Mouse (Mus musculus): ENCODE measurements around the gene Spx. TPM values are rescaled to one million over a fixed set of nuclear protein-coding genes. Genes with fewer than 3 reads are reported as not detected.

Spx gene
- total RNA-seq, 2 experiments from 2014 or later, result 0.77 to 1.6 TPM

DNA sequence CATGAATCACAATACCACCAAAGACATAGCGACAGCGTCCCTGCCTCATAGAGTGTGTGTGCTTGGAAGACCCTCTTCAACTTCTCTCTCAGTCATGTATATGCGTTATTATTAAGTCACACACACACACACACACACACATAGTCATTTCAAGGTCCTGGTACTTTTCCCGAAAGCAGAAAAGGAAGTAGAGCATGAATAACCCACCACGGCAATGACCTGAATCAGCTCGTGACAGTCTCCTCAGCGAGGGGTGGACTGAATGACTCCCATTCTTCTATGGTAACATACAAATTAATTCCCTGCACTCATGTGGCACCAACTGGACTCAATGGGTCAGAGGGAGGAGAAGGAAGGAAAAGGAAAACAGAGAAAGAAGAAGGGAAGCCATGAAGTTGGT lies 11.7 kb downstream of the Spx start:
- DNase-seq (ENCODE audit: extremely low spot score in 1 of 2, low spot score in 1 of 2), result no peak

DNA sequence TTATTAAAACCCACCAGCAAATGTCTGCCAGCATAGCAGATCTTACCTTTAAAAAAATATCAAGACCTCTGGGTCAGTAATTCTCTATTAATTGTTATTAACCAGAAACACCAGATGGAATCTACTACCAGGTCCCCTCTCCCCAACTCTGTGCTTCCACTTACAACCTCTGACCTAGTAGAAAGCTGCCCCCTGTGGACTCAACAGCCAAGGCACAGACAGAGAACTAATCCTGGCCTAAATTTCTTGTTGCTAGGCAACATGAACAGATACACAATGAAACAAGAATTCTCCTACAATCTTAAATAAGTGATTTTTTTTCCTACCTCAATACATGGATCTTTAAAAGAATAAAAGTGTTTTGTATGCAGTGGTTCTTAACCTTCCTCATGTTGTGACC lies 15.8 kb downstream of the Spx start:
- no peak for DNase-seq (ENCODE audit: extremely low spot score in 1 of 2, low spot score in 1 of 2)

DNA sequence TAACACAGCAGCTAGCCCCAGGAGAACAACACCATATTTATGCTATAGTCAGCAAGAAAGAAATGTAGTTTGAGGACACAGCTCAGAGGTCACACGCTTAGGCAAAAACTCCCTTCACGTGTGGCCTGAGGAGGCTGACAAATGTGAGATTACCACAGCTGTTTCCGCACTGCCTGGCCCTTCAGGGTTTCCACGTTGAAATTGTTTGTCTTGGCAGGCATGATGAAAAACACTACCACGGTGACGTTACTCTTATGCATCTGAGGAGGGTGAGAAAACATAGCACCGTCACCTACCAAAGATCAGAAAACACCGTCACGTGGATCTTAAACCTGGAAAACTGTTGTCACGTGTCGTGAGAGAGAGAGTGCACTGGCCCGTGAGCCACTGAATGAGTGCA lies 38.1 kb downstream of the Spx start:
- no peak for DNase-seq (ENCODE audit: extremely low spot score in 1 of 2, low spot score in 1 of 2)

DNA sequence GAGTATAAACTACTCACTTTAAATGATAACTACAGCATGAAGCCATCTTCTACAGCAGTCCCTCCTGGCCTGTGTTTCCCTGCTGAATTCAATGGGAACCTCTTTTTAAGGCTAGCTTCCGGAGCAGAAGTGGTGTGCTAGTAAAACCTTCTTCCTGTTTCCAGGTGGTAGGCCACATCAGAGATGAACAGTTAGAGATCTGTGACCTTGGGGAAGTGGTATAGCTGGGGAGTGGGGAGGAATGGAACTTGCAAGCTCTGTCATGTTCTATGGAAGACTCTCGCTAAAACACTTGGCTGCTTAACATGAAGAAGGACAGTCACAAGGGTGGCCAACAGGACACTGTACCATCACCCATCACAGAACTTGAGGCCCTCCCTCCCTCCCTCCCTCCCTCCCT lies 40.1 kb downstream of the Spx start:
- no peak for DNase-seq (ENCODE audit: extremely low spot score in 1 of 2, low spot score in 1 of 2)

DNA sequence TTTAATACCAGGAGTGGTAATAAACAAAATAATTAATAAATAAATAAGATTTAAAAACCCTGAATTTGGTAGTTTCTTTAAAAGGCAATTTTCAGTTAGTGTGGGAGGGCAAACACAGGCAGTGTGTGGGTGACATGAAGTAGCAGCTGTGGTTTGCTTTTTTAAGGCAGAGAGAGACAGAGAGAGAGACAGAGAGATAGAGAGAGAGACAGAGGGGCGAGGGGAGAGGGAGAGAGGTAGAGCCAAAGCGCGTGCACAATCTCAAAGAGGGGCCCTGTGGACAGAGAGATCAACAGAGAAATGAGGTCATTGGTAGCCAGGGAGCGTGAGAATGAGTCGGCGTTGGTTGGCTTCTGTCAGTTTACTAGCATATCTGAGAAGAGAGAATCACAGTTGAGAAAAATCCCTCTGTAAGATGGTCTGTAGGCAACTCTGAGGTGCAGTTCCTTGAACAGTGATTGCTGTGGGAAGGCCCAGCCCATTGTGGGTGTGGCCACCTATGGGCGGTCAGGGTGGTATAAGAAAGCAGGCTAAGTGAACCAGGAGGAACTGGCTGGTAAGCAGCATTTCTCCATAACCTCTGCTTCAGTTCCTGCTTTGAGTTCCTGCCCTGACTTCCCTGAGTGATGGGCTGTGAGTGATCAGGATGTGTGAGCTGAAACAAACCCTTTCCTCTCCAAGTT lies 42.2 kb downstream of the Spx start:
- DNase-seq (ENCODE audit: extremely low spot score in 1 of 2, low spot score in 1 of 2), result no peak

DNA sequence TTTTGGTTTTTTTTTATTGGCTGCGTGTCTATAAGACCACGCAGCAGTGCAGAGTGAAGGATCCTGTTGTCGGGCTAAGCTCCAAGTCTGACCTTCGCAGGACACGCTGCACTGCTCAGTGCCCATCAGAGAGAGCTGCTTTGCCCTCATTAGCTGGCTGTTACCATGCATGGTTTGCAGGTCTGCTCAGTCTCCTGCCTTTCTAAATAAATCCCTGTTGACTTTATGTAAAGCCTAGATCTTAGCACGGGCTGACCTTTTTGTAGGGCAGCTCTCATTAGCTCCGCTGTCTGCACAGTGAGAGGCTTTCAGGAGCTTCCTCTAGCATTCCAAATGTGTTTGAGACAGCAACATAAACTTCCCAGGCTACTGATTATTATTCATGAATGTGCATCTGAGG lies 44.8 kb downstream of the Spx start:
- no peak for DNase-seq (ENCODE audit: extremely low spot score in 1 of 2, low spot score in 1 of 2)

DNA sequence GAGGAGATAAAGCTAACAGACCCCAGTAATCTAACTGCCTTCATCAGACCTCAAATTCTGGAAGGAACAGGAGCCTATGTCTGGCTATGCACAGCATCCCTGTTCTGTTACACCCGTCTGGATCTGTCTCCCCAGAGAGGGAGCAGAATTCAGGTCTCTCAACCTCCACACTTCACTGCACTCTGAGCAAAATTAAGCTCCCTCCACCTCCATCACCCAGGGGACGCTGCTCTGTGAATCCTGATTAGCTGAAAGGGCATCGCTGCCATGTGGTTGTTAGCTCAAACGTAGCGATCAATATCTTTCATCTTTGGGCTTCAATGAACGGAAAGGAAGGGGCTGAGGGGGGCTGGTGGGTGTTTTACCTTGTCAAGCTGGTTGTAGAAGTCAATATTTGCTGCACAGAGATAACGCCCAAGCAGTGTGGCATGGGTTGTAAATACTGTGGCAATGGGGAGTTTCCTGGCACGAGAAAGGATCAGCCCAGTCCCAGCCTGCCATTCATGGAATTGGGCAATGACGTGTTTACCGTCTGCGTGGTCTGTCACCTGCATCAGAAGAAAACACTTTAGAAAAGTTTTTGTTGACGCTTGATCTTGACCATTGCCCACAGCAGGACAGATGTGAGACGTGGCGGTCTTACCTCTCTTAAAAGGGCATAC lies 45.9 kb downstream of the Spx start:
- DNase-seq (ENCODE audit: extremely low spot score in 1 of 2, low spot score in 1 of 2), result no peak

DNA sequence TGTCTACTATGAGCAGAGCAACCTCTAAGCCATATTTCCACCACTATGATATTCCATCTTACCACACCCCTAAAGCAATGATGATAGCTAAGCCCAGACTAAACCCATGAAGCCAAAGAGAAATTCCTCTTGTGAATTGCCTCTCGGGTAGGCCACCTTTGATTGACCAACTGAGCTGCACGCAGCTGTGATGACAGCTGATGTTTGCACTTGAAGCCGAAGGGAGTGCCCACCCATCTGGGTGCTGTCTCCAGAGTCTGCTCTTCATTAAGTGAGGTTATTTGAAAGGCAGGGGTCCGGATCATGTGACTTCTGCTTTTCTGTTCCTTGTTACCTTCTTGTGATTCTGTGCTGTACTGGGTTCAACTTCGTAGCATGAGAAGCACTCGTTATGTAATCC lies 49.0 kb downstream of the Spx start:
- no peak for DNase-seq (ENCODE audit: extremely low spot score in 1 of 2, low spot score in 1 of 2)

Other genes starting within 250 kb of the Spx start
- 1 to 10 TPM in 1 of 2 experiments, under 1 TPM in 1; 0.69 to 1.2 TPM for gene Slco1a6, start 204.9 kb upstream of the Spx start, total RNA-seq (2021)
- gene Iapp, start 115.0 kb upstream of the Spx start, total RNA-seq (2021), result not detected
- not detected for gene Slco1a5, start 90.5 kb upstream of the Spx start, total RNA-seq (2021)
- 10 to 100 TPM; 12.9 to 15.4 TPM for gene Pyroxd1, start 67.8 kb upstream of the Spx start, total RNA-seq (2021)
- 10 to 100 TPM; 19.9 to 27.6 TPM for gene Recql, start 26.4 kb upstream of the Spx start, total RNA-seq (2021)
- 10 to 100 TPM; 29.4 to 31.6 TPM for gene Golt1b, start 26.2 kb upstream of the Spx start, total RNA-seq (2021)
- under 1 TPM; 0.22 to 0.31 TPM for gene Gys2, start 59.7 kb downstream of the Spx start, total RNA-seq (2021)
- 100 to 1,000 TPM; 502 to 563 TPM for gene Ldhb, start 94.5 kb downstream of the Spx start, total RNA-seq (2021)
- 1 to 10 TPM; 1.5 to 1.6 TPM for gene Kcnj8, start 158.2 kb downstream of the Spx start, total RNA-seq (2021)

Data from layer of hippocampus, postnatal 25 days (tissue).